Mouse (Mus musculus) testis, adult 2 months (tissue): ENCODE measurements around the gene Odf3.

ENCODE experiments used
- CTCF ChIP-seq: fragments of 200-500 bp; IDR thresholded peaks from 2 replicates; pipeline ENCODE4 v1.5.1; 2012; ENCODE audit warnings: low read depth, mild to moderate bottlenecking, inconsistent platforms, low read length, moderate library complexity; ENCODE audit not compliant: control insufficient read depth, insufficient read depth, insufficient replicate concordance
- POLR2A ChIP-seq: fragments of 200-500 bp; IDR thresholded peaks from 2 replicates; pipeline ENCODE4 v1.6.1; 2012; ENCODE audit warnings: low read depth, mild to moderate bottlenecking, inconsistent platforms, low read length, moderate library complexity; ENCODE audit not compliant: control insufficient read depth

GRCm38 (mm10) chr7:140848591-140848990 is 986 bp downstream of the Odf3 start:
- TF ChIP-seq CTCF, result no peak
- no peak for TF ChIP-seq POLR2A
